Mouse (Mus musculus) heart, embryonic 10.5 days (tissue): ENCODE results near the gene Slc5a2. TPM values are rescaled to one million over a fixed set of nuclear protein-coding genes. Genes with fewer than 3 reads are reported as not detected.

Source experiments
- DNase-seq: peaks from one replicate; pipeline ENCODE4 v3.0.0-alpha.2; 2017; ENCODE audit warnings: low spot score
- H3K27ac ChIP-seq: fragments of 300-500 bp; sonication (generic); 2 replicates; pipeline ENCODE4 v1.5.1; 2016; ENCODE audit warnings: mild to moderate bottlenecking
- H3K27me3 ChIP-seq: fragments of 300-500 bp; sonication (generic); 2 replicates; pipeline ENCODE4 v1.6.1; 2016; ENCODE audit warnings: mild to moderate bottlenecking; ENCODE audit not compliant: poor library complexity, insufficient read depth, severe bottlenecking
- H3K36me3 ChIP-seq: fragments of 300-500 bp; sonication (generic); 2 replicates; pipeline ENCODE4 v1.6.1; 2016; ENCODE audit warnings: mild to moderate bottlenecking, moderate library complexity
- H3K4me1 ChIP-seq: fragments of 300-500 bp; sonication (generic); 2 replicates; pipeline ENCODE4 v1.6.1; 2016; ENCODE audit warnings: mild to moderate bottlenecking
- H3K4me3 ChIP-seq: fragments of 300-500 bp; sonication (generic); 2 replicates; pipeline ENCODE4 v1.5.1; 2016; ENCODE audit warnings: mild to moderate bottlenecking, moderate library complexity
- H3K9me3 ChIP-seq: fragments of 300-500 bp; sonication (generic); 2 replicates; pipeline ENCODE4 v1.6.1; 2016; ENCODE audit warnings: mild to moderate bottlenecking, moderate library complexity
- WGBS: fragments of 180-500 bp; shearing (Covaris S2); methylation state at CpG from one replicate; pipeline ENCODE4 v1.1.7; 2016; 5-methylcytosine and 5-hydroxymethylcytosine counted together
- polyA plus RNA-seq: library from polyadenylated mRNA; unstranded; fragments of >200 nt; fragmentation: Nextera tagmentation; extraction: Ambion mirVana; gene quantifications from 2 replicates; pipeline ENCODE4 v1.2.1, GENCODE M21; 2016

Gene Slc5a2
- polyA plus RNA-seq, 1 experiment from 2014 or later: 0.48 TPM

DNA sequence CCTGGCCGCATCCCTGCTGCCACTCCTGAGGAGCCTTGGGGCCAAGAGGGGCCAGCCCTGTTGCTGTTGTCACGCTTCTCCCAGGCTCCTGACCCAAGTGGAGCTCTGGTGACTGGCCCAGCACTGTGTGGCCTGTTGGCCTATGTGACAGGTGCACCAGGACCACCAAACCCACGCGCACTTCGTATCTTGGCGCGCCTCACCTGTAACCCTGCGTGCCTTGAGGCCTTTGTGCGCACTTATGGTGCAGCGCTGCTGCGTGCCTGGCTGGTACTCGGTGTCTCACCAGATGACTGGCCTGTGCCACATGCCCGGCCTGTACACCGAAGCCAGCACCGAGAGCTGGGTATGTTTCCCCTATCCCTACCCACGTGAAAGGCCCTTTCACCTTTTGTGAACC lies 23.1 kb upstream of the Slc5a2 start:
- 94% methylated on average over 16 of the region's 16 CpGs for WGBS
- no peak for DNase-seq
- Histone ChIP-seq H3K4me1 (peaks cover 43% of the 10 kb centered on the region), H3K27ac (no peak overlapping the region), H3K27me3 (no peaks in the 10 kb centered on the region), H3K36me3 (peaks cover 58% of the 10 kb centered on the region), H3K9me3 (no peaks in the 10 kb centered on the region), H3K4me3 (no peak overlapping the region)

DNA sequence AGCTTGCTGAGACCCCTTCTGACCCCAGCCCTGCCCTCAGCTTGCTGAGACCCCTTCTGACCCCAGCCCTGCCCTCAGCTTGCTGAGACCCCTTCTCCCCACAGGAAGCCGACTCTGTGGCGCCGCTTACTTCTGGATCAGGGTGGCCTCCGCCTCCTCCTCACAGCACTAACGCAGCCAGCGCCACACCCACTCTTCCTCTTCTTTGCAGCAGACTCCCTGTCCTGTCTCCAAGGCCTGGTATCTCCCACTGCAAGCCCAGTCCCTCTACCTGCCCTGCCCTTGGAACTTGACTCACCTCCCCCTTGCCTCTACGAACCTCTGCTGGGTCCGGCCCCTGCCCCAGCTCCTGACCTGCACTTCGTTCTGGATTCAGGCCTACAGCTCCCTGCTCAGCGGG lies 21.5 kb upstream of the Slc5a2 start:
- Histone ChIP-seq H3K36me3 (peaks cover 67% of the 10 kb centered on the region), H3K27me3 (no peaks in the 10 kb centered on the region), H3K9me3 (no peaks in the 10 kb centered on the region), H3K4me1 (peaks cover 57% of the 10 kb centered on the region), H3K4me3 (no peak overlapping the region), H3K27ac (peak overlapping the region; percentile 5)
- WGBS: 80% methylated on average over 10 of the region's 10 CpGs
- no peak for DNase-seq

DNA sequence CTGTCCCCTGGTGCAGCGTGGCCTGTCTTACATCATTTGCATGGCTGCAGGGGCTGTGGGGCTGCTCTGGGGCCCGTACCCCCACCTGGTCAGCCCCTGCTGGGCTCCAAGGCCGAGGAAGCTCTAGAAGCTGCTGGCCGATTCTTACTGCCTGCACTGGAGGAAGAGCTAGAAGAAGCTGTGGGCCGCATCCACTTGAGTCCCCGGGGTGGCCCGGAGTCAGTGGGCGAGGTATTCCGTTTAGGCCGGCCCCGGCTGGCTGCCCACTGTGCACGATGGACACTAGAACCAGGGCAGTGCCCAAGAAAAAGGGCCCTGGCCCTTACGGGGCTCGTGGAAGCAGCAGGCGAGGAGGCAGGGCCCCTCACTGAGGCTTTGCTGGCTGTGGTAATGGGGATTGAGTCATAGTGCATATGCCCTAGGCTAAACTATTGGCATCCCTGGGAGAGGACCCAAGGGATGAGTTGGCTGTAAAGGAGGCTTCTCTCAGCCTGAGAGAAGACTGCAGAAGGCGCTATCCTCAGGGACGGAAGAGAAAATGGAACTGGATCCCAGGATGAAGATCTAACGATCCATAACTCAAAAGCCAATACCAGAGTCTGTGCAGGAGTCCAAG lies 20.9 kb upstream of the Slc5a2 start:
- Histone ChIP-seq H3K27me3 (no peaks in the 10 kb centered on the region), H3K27ac (peak overlapping the region; percentile 5), H3K36me3 (peaks cover 72% of the 10 kb centered on the region), H3K4me3 (no peak overlapping the region), H3K4me1 (peaks cover 55% of the 10 kb centered on the region), H3K9me3 (no peaks in the 10 kb centered on the region)
- DNase-seq: no peak
- 89% methylated on average over 18 of the region's 18 CpGs for WGBS

DNA sequence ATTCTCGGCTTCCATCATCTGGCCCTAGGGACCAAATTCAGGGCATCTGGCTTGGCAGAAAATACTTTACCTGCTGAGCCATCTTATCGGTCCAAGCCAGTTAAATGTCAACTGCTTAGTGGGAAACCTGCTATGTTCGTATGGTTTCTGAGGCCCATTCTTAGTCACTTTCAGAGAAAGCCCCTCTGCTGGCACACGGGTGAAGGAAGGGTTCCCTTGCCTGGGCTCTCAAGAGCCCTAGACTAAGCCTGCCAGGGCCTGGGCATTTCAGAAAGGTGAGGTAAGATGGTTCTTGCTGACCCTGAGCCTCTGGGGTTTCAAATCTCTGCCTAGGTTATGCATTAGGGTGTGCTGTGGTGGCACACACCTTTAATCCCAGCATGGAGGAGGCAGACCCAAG lies 19.9 kb upstream of the Slc5a2 start:
- Histone ChIP-seq H3K27ac (peak overlapping the region; percentile 94), H3K9me3 (no peaks in the 10 kb centered on the region), H3K4me1 (peaks cover 49% of the 10 kb centered on the region), H3K27me3 (no peaks in the 10 kb centered on the region), H3K36me3 (peaks cover 72% of the 10 kb centered on the region), H3K4me3 (no peak overlapping the region)
- WGBS: 91% methylated on average over 4 of the region's 4 CpGs
- no peak for DNase-seq

DNA sequence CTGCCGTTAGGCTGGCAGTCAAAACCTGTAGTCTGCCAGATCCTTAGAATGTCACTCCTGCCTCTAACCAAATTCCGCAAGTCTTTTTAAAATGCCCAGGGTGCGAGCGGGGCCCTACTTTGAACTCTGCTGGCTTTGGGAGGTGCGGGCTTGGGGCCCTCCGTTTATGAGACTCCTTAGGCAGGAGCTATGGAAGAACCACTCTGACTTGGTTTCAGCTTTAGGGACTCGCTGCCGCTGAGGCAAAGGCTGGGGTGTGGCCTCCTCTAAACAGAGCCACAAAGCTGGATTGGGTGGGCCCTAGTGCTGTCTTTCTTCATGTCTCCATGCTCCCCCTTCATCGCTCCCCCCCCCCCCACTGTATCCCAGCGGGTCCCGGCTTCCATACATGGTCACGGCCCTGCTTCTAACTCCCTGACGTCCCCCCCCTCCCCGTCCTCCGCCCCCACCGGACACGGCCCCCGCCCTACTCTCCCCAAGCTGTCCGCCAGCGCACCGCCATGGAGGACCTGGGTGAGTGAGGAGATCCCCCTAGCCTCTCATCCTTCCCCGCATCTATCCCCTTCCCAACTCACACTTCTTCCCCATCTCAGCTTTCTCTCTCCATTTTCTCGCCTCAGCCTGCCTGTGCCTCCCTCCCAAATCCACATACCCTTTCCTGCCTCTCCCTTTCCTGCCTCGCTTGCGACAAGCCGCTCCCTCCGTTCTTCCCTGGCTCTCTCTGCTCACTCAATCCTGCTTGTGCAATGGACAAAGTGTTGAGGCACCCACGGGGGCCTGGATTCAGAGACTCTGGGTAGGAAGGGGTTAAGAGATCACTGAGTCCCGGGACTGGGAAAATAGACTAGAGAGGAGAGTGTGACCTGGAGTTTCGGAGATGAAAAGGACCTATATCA lies 18.7 kb upstream of the Slc5a2 start, which contains the start of gene Tgfb1i1:
TSS of gene Tgfb1i1 (plus strand) at position 317 of the 896 bp plus-strand sequence.
- Histone ChIP-seq H3K4me1 (peaks cover 50% of the 10 kb centered on the region), H3K27ac (peak within 1 kb of the TSS; percentile 94), H3K36me3 (peaks cover 71% of the 10 kb centered on the region), H3K4me3 (peak within 1 kb of the TSS; percentile 78), H3K27me3 (no peaks in the 10 kb centered on the region), H3K9me3 (no peaks in the 10 kb centered on the region)
- DNase-seq: peak; percentile 94
- 4% methylated on average over 27 of the region's 30 CpGs for WGBS

DNA sequence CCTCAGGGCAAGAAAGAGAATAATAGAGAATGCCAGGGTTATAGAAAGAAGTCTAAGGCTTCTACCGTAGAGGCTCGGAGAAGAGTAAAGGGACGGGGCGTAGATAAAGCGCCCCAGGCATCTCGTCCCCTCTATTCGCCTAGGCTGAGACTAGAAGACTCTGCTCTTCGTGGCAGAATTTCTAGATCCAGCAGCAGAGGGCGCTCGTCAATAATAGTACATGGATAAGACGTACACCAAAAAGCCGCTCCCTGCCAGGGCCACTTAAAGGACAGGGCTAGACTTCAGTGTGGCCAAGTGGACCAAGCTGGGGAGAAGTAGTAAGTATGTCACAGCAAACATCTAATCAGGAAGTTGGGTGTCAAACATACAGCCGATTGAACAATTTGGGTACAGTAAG lies 18.0 kb upstream of the Slc5a2 start:
- peaks cover 57% of the 10 kb centered on the region for H3K4me1 ChIP-seq
- H3K36me3 ChIP-seq: peaks cover 71% of the 10 kb centered on the region
- no peaks in the 10 kb centered on the region for H3K9me3 ChIP-seq
- 2% methylated on average over 13 of the region's 13 CpGs for WGBS
- H3K27me3 ChIP-seq: no peaks in the 10 kb centered on the region
- DNase-seq: peak; percentile 94
- peak overlapping the region; percentile 78 for H3K4me3 ChIP-seq
- peak overlapping the region; percentile 94 for H3K27ac ChIP-seq

DNA sequence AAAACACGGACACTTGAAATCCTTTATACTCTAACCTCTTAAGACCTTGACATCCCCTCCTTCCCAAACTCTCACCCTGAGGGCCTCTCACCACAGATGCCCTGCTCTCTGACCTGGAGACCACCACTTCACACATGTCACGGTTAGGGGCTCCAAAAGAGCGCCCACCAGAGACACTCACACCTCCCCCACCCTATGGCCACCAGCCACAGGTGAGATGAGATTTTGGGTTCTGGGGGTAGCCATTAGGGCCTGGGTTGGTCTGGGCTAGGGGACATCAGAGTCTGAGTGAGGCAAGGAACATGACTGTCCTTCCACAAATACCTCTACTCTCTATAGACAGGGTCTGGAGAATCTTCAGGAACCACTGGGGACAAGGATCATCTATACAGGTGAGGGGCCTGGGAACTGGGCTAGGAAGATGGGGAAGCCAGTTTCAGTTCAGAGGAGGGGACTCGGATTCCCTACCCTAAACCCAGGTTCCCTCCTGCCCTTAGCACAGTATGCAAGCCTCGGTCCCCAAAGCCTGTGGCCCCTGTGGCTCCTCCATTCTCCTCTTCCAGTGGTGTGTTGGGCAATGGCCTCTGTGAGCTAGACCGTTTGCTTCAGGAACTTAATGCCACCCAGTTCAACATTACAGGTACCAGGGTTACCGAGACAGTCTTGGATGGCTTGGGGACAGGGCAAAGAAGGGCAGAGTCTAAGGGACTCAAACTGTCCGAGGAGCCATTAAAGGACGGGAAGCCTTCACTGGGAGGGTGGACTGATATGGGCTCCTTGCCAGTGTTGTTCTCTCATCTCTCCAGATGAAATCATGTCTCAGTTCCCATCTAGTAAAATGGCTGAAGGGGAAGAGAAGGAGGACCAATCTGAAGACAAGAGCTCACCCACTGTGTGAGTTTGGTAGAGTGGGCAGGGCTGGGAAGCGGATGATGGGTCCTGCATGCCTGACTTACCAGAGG lies 17.1 kb upstream of the Slc5a2 start:
- no peak for DNase-seq
- Histone ChIP-seq H3K4me3 (peak overlapping the region; percentile 78), H3K27ac (peak overlapping the region; percentile 94; the same call in 1 of the 2 replicates), H3K9me3 (no peaks in the 10 kb centered on the region), H3K36me3 (peaks cover 71% of the 10 kb centered on the region), H3K27me3 (no peaks in the 10 kb centered on the region), H3K4me1 (peaks cover 60% of the 10 kb centered on the region)
- WGBS: 76% methylated on average over 10 of the region's 10 CpGs

DNA sequence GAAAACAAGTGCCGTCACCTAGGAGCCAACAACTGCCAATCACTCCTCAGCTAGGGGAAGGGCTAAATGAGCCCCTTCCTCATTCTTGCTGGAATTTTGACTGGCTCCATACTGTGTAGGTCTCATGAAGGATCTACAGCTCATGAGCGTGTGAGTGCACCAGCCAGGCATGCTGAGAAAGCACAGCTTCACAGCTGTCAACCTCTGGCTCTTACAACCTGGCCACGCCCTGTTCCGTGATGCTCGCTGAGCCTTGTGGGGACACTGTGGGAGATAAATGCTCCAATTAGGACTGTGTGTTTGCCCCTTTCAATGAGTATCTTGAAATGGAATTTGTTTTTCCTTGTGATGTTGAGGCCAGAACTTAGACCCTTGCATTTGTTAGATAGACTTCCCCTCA lies 15.5 kb upstream of the Slc5a2 start:
- Histone ChIP-seq H3K27ac (no peak overlapping the region), H3K36me3 (peaks cover 67% of the 10 kb centered on the region), H3K27me3 (no peaks in the 10 kb centered on the region), H3K4me3 (0 out of 2 replicates have a peak overlapping the region, but pooled peaks have one; percentile 5), H3K9me3 (no peaks in the 10 kb centered on the region), H3K4me1 (peaks cover 49% of the 10 kb centered on the region)
- 89% methylated on average over 5 of the region's 5 CpGs for WGBS
- DNase-seq: no peak

DNA sequence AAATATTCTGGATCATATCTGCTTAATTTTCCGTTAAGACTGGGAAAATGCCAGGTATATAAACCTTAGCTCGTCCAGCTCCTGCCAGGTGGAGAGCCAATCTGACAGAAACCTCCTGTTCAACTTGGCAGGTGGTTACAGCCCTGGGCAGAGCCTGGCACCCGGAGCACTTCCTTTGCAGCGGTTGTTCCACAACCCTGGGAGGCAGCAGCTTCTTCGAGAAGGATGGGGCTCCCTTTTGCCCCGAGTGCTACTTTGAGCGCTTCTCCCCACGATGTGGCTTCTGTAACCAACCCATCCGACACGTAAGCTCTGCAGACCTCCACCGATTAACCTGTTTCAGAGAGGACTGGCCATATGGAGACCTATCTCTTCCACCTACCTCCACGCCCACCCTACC lies 13.5 kb upstream of the Slc5a2 start:
- DNase-seq: no peak
- Histone ChIP-seq H3K36me3 (peaks cover 61% of the 10 kb centered on the region), H3K4me3 (0 out of 2 replicates have a peak overlapping the region, but pooled peaks have one; percentile 17), H3K9me3 (no peaks in the 10 kb centered on the region), H3K27me3 (no peaks in the 10 kb centered on the region), H3K4me1 (peaks cover 42% of the 10 kb centered on the region), H3K27ac (no peak overlapping the region)
- 64% methylated on average over 12 of the region's 12 CpGs for WGBS

DNA sequence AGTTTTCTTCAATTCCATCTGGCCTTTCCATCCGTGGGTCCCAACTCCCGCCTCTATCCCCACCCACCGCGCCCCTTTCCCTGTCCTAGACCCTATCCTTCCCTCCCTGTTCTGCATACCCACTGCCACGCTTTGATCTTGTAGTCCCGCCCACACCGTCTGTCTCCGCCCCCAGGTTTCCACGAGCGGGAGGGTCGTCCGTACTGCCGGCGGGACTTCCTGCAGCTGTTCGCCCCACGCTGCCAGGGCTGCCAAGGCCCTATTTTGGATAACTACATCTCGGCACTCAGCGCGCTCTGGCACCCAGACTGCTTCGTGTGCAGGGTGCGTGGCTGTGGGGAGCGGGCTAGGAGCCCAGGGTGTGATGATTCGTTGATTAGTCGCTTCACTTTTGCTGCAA lies 12.8 kb upstream of the Slc5a2 start:
- H3K27ac ChIP-seq: no peak overlapping the region
- no peaks in the 10 kb centered on the region for H3K9me3 ChIP-seq
- H3K36me3 ChIP-seq: peaks cover 61% of the 10 kb centered on the region
- H3K4me1 ChIP-seq: peaks cover 47% of the 10 kb centered on the region
- 27% methylated on average over 24 of the region's 24 CpGs for WGBS
- 0 out of 2 replicates have a peak overlapping the region, but pooled peaks have one; percentile 17 for H3K4me3 ChIP-seq
- peak; percentile 76 for DNase-seq
- H3K27me3 ChIP-seq: no peaks in the 10 kb centered on the region

DNA sequence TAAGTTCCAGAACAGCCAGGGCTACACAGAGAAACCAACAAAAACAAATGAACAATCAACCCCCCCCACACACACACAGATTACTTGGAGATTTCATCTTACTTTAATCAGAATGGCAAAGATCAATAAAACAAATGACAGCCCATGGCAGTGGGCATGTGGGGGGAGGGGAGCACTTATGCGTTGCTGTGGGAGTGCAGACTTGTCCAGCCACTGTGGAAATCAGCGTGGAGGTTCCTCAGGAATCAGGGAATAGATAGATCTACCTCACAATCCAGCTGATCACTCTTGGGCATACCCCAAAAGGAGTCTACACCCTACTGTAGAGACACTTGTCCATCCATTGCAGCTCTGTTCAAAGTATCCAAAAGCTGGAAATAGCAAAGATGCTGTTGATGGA lies 10.5 kb upstream of the Slc5a2 start:
- H3K36me3 ChIP-seq: peaks cover 41% of the 10 kb centered on the region
- H3K9me3 ChIP-seq: no peaks in the 10 kb centered on the region
- H3K27me3 ChIP-seq: no peaks in the 10 kb centered on the region
- no peak for DNase-seq
- H3K4me3 ChIP-seq: no peak overlapping the region
- no peak overlapping the region for H3K27ac ChIP-seq
- 62% methylated on average over 2 of the region's 2 CpGs for WGBS
- H3K4me1 ChIP-seq: peaks cover 35% of the 10 kb centered on the region

DNA sequence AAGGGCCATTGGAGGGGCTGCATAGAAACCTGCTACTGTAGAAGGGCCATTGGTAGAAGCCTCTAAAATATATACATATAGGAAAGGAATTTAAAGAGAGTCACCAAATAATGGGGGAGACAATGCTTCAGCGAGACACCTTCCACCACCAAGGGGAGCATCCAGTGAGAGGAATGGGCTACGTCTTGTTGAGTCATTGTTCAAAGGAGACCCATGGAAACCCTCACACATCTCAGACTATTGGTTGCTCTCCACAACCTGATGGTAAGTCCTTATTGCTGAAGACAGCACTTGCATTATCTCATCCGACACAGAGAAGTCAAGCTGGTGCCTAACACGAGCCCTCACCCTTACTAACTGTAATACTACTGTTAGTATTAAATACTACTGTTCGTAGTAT lies 9.7 kb upstream of the Slc5a2 start:
- Histone ChIP-seq H3K4me3 (no peak overlapping the region), H3K9me3 (no peaks in the 10 kb centered on the region), H3K4me1 (peaks cover 33% of the 10 kb centered on the region), H3K36me3 (peaks cover 34% of the 10 kb centered on the region), H3K27me3 (no peaks in the 10 kb centered on the region), H3K27ac (no peak overlapping the region)
- 87% methylated on average over 5 of the region's 5 CpGs for WGBS
- no peak for DNase-seq
